Mouse (Mus musculus) kidney, postnatal 14 days (tissue): ENCODE results near the gene Crim1.
"Not testable (repeated sequence)": the region's sequence is repeated elsewhere in the genome, so short reads cannot be mapped to it uniquely, and the experiment has no call there.

ENCODE experiments used
- DNase-seq: peaks from one replicate; pipeline ENCODE4 v3.0.0; 2022; ENCODE audit warnings: mixed read lengths

Gene Crim1

GRCm38 (mm10) chr17:78253587-78253986, 53.5 kb downstream of the Crim1 start:
- DNase-seq: not testable (repeated sequence)

- DNase-seq: no peak
Measured at GRCm38 (mm10) chr17:78254256-78254655, 54.2 kb downstream of the Crim1 start.

- DNase-seq: no peak
Measured at GRCm38 (mm10) chr17:78255711-78256110, 55.7 kb downstream of the Crim1 start.

- peak; percentile 49 for DNase-seq
Measured at GRCm38 (mm10) chr17:78256534-78256933, 56.5 kb downstream of the Crim1 start.

- DNase-seq: no peak
Measured at GRCm38 (mm10) chr17:78261684-78262083, 61.6 kb downstream of the Crim1 start.

- DNase-seq: no peak
Measured at GRCm38 (mm10) chr17:78264116-78264515, 64.1 kb downstream of the Crim1 start.

GRCm38 (mm10) chr17:78265135-78265534, 65.1 kb downstream of the Crim1 start:
- no peak for DNase-seq

GRCm38 (mm10) chr17:78266271-78266670, 66.2 kb downstream of the Crim1 start:
- DNase-seq: peak; percentile 46

GRCm38 (mm10) chr17:78268591-78268990, 68.5 kb downstream of the Crim1 start:
- DNase-seq: no peak

- DNase-seq: no peak
Measured at GRCm38 (mm10) chr17:78269311-78269710, 69.3 kb downstream of the Crim1 start.

GRCm38 (mm10) chr17:78270019-78270418, 70.0 kb downstream of the Crim1 start:
- no peak for DNase-seq

- peak; percentile 19 for DNase-seq
Measured at GRCm38 (mm10) chr17:78271731-78272130, 71.7 kb downstream of the Crim1 start.

- no peak for DNase-seq
Measured at GRCm38 (mm10) chr17:78272142-78272541, 72.1 kb downstream of the Crim1 start.

- no peak for DNase-seq
Measured at GRCm38 (mm10) chr17:78272713-78273483, 72.8 kb downstream of the Crim1 start.

GRCm38 (mm10) chr17:78273875-78274274, 73.8 kb downstream of the Crim1 start:
- DNase-seq: peak; percentile 15

GRCm38 (mm10) chr17:78274609-78275506, 74.8 kb downstream of the Crim1 start:
- no peak for DNase-seq

- no peak for DNase-seq
Measured at GRCm38 (mm10) chr17:78275507-78275813, 75.4 kb downstream of the Crim1 start.

GRCm38 (mm10) chr17:78279191-78279590, 79.1 kb downstream of the Crim1 start:
- DNase-seq: no peak

- DNase-seq: no peak
Measured at GRCm38 (mm10) chr17:78280991-78281712, 81.1 kb downstream of the Crim1 start.

GRCm38 (mm10) chr17:78283271-78283992, 83.4 kb downstream of the Crim1 start:
- DNase-seq: peak; percentile 68

- DNase-seq: no peak
Measured at GRCm38 (mm10) chr17:78286021-78286420, 86.0 kb downstream of the Crim1 start.

GRCm38 (mm10) chr17:78287391-78287790, 87.3 kb downstream of the Crim1 start:
- DNase-seq: no peak
